Mouse (Mus musculus) left cerebral cortex, postnatal 10 days (tissue): Measurements from ENCODE around the gene Mogat1. TPM values are rescaled to one million over a fixed set of nuclear protein-coding genes. Genes with fewer than 3 reads are reported as not detected.

Source experiments
- total RNA-seq, 2 experiments: library from RNA; stranded (reverse); gene quantifications; 2 replicates each; pipeline ENCODE4 v1.2.3; 2021

Mogat1 gene
- total RNA-seq, 2 experiments from 2014 or later = not detected

Other genes with a start within 250 kb of the Mogat1 start
- 1 to 10 TPM; 1.9 to 2.3 TPM for gene Sgpp2, start 200.6 kb upstream of the Mogat1 start, total RNA-seq
- gene Farsb, start 22.1 kb upstream of the Mogat1 start, total RNA-seq = 10 to 100 TPM; 74.2 to 74.8 TPM
- under 1 TPM; 0.11 to 0.28 TPM for gene BC035947, start 1.2 kb downstream of the Mogat1 start, total RNA-seq
- gene Acsl3, start 146.8 kb downstream of the Mogat1 start, total RNA-seq = 100 to 1,000 TPM; 113 to 125 TPM
- gene Utp14b, start 147.0 kb downstream of the Mogat1 start, total RNA-seq = 10 to 100 TPM; 11.4 to 13.0 TPM